ENCODE assay signal across 13 mouse cellular contexts in the genomic region with DNA sequence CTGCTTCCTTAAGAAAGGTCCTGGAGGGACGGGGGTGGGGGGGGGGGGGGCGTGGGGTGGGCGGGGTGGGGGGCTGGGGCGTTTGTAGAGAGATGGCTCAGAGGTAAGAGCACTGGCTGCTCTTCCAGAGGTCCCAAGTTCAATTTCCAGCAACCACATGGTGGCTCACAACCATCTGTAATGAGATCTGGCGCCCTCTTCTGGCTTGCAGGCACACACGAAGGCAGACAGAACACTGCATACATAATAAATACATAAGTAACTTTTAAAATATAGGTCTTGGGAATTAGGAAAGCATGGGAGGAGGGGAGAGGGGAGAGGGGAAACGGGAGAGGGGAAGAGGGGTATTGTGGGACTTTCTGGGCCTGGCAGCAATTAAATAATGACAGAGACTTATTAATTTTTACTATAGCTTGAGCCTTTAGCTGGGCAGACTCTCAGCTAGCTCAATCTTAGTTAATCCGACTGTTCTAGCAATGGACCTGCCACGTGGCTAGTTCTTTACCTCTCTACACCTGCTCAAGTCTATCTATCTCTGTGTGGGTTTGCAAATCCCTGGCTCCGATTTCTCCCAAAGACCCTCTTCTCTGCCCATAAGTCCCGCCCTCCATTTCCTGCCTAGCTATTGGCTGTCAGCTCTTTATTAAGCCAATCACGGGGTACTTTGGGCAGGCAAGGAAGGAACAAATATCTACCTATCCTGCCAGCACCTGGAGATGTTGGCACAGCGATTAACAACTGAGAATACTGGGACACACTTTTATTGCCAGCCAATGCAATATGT.
A peak's percentile ranks its signal among the peaks of the same experiment; 100 is the strongest.
DNase-seq lines count a peak whose midpoint lies in the region; ATAC-seq and TF ChIP-seq lines count a peak whose summit lies in the region.
"Had no signal": no experiment of that assay in that cellular context is flagged by ENCODE, and none has a peak within 500 bp of the region (broad histone marks: within the 10 kb centered on the region; RNA-seq: fewer than 3 reads in every experiment).

No protein-coding gene starts in this region.

- H3K79me2 ChIP-seq in liver, adult 2 months (ENCODE audit: control insufficient read depth, insufficient read depth, low read length) = no peaks in the 10 kb centered on the region
- H3K79me2 ChIP-seq in MEL (ENCODE audit: control insufficient read depth, insufficient read depth, low read length, poor library complexity) = no peaks in the 10 kb centered on the region

- WGBS in liver, adult 2 months = 46% methylated on average over 12 of the region's 13 CpGs
- WGBS in liver, embryonic 12.5 days (ENCODE audit: insufficient replicate concordance) = 25% methylated on average over 13 of the region's 13 CpGs

- no peak for ATAC-seq in liver, embryonic 12.5 days
- no peak for ATAC-seq in activated CD4-positive, CD25-positive, alpha-beta regulatory T cell, adult 4 months

- H3K27ac ChIP-seq in liver, adult 2 months (replicated peaks; ENCODE audit: insufficient read depth, low read depth, low read length) = no peak overlapping the region
- H3K27ac ChIP-seq in liver, embryonic 12.5 days = no peak overlapping the region
- no peak overlapping the region for H3K27ac ChIP-seq in MEL (ENCODE audit: control insufficient read depth, low read depth, low read length)
- H3K27ac ChIP-seq: heart, embryonic 13.5 days; neural tube, embryonic 13.5 days had no signal

- no peaks in the 10 kb centered on the region for H3K36me3 ChIP-seq in liver, adult 2 months (ENCODE audit: control insufficient read depth, insufficient read depth, low read length)
- H3K36me3 ChIP-seq in liver, embryonic 12.5 days = no peaks in the 10 kb centered on the region
- peaks cover 0 to 16% of the 10 kb centered on the region in 2 experiments; a peak in 2 of 4 replicates for H3K36me3 ChIP-seq in MEL (ENCODE audit: control insufficient read depth in 1 of 2, insufficient read depth in 2 of 2, low read length in 2 of 2)
- H3K36me3 ChIP-seq: heart, embryonic 13.5 days; neural tube, embryonic 13.5 days had no signal

- no peak for TF ChIP-seq POLR2A in liver, adult 2 months (IDR thresholded peaks at IDR 0.05; ENCODE audit: extremely low read depth, insufficient read depth, low read length)
- no peak for TF ChIP-seq POLR2A in MEL (IDR thresholded peaks at IDR 0.05; ENCODE audit: control insufficient read depth in 1 of 2, insufficient read depth in 1 of 2, low read depth in 1 of 2, low read length in 2 of 2, poor library complexity in 1 of 2)

- H3K4me1 ChIP-seq in liver, adult 2 months (ENCODE audit: control insufficient read depth, insufficient read depth, low read length) = no peaks in the 10 kb centered on the region
- peaks cover 9% of the 10 kb centered on the region; the same call in 1 of the 2 replicates for H3K4me1 ChIP-seq in liver, embryonic 12.5 days
- H3K4me1 ChIP-seq in MEL (ENCODE audit: control insufficient read depth in 1 of 2, insufficient read depth in 2 of 2, low read length in 2 of 2) = peaks cover 2 to 19% of the 10 kb centered on the region in 2 experiments; a peak in 2 of 4 replicates
- H3K4me1 ChIP-seq: neural tube, embryonic 13.5 days had no signal

- no peak for TF ChIP-seq EP300 in MEL (IDR thresholded peaks at IDR 0.05; ENCODE audit: low read depth in 1 of 2, low read length in 2 of 2)

- TF ChIP-seq CTCF in liver, adult 2 months (IDR thresholded peaks at IDR 0.05; ENCODE audit: low read depth, low read length) = peak; percentile 34; the same call in 1 of the 2 replicates
- TF ChIP-seq CTCF in MEL (IDR thresholded peaks at IDR 0.05 in 2 of 3, conservative IDR thresholded peaks at IDR 0.05 in 1 of 3; ENCODE audit: control insufficient read depth in 1 of 3, insufficient read depth in 1 of 3, low read depth in 2 of 3, low read length in 3 of 3, poor library complexity in 1 of 3, severe bottlenecking in 1 of 3) = peak in 1 of 3 experiments; percentile 17; a peak in 1 of 6 replicates

- DNase-seq in heart, adult 11 months = peak; percentile 74
- no peak for DNase-seq in heart, adult 18-20 months
- DNase-seq in liver, adult 2 months (ENCODE audit: extremely low read depth, low read depth, low spot score) = peak; percentile 14
- DNase-seq in MEL (ENCODE audit: low read depth, low spot score) = peak; percentile 35
- peak; percentile 51 for DNase-seq in naive thymus-derived CD4-positive, alpha-beta T cell, adult 2 months (ENCODE audit: low read depth)
- no peak for DNase-seq in cerebellum, adult 9-10 months
- DNase-seq: cerebellum, adult 18-20 months; kidney, adult 9 months; right cerebral cortex, postnatal 25 days had no signal

- no peak overlapping the region for H3K9ac ChIP-seq in liver, adult 2 months (ENCODE audit: low read depth, low read length)
- H3K9ac ChIP-seq in liver, embryonic 12.5 days = no peak overlapping the region
- H3K9ac ChIP-seq in MEL (ENCODE audit: control insufficient read depth, low read depth, low read length, poor library complexity, severe bottlenecking) = no peak overlapping the region
- H3K9ac ChIP-seq: heart, embryonic 13.5 days; neural tube, embryonic 13.5 days had no signal

- no peak for TF ChIP-seq RAD21 in MEL (IDR thresholded peaks at IDR 0.05; ENCODE audit: low read depth, low read length)

- no peaks in the 10 kb centered on the region for H3K27me3 ChIP-seq in liver, adult 2 months (ENCODE audit: control insufficient read depth, insufficient read depth, low read length)
- H3K27me3 ChIP-seq in liver, embryonic 12.5 days (replicated peaks) = no peaks in the 10 kb centered on the region
- no peaks in the 10 kb centered on the region for H3K27me3 ChIP-seq in MEL (ENCODE audit: control insufficient read depth in 1 of 2, insufficient read depth in 2 of 2, low read length in 2 of 2)
- H3K27me3 ChIP-seq: heart, embryonic 13.5 days; neural tube, embryonic 13.5 days had no signal

- no peak overlapping the region; the same call in 1 of the 2 replicates for H3K4me2 ChIP-seq in liver, embryonic 12.5 days
- H3K4me2 ChIP-seq: heart, embryonic 13.5 days; neural tube, embryonic 13.5 days had no signal

- no peaks in the 10 kb centered on the region for H3K9me3 ChIP-seq in liver, embryonic 12.5 days (replicated peaks)
- no peaks in the 10 kb centered on the region for H3K9me3 ChIP-seq in MEL (replicated peaks; ENCODE audit: insufficient read depth, low read length)
- H3K9me3 ChIP-seq: heart, embryonic 13.5 days; neural tube, embryonic 13.5 days had no signal

- H3K4me3 ChIP-seq in liver, adult 2 months (ENCODE audit: insufficient read depth, low read depth, low read length) = no peak overlapping the region
- H3K4me3 ChIP-seq in liver, embryonic 12.5 days = no peak overlapping the region
- no peak overlapping the region for H3K4me3 ChIP-seq in MEL (ENCODE audit: control insufficient read depth in 1 of 2, insufficient read depth in 1 of 2, low read depth in 2 of 2, low read length in 2 of 2)
- H3K4me3 ChIP-seq: heart, embryonic 13.5 days; neural tube, embryonic 13.5 days had no signal

TF ChIP-seq in MEL, 35 proteins besides CTCF, POLR2A, EP300 and RAD21:
- TF ChIP-seq TCF12 (IDR thresholded peaks at IDR 0.05; ENCODE audit: low read depth, low read length) (no peak), TAL1 (IDR thresholded peaks at IDR 0.05; ENCODE audit: low read length) (no peak), MYC (IDR thresholded peaks at IDR 0.05; ENCODE audit: low read depth, low read length) (no peak)

Comparison
In these comparisons a context has a peak if more than half of its experiments do, and no peak if none do; other contexts are left out.
1. DNase-seq: peak in heart, adult 11 months (single experiment), liver, adult 2 months (single experiment), MEL (single experiment) and naive thymus-derived CD4-positive, alpha-beta T cell, adult 2 months (single experiment); none in heart, adult 18-20 months (0 of 2) and cerebellum, adult 9-10 months (single experiment).